Mouse (Mus musculus) MN1 (cell line): ENCODE results near the gene Raly.
A peak's percentile ranks its signal among the peaks of the same experiment; 100 is the strongest.

Source experiments
- DNase-seq: peaks from one replicate; pipeline ENCODE4 v3.0.0-alpha.2; 2016; ENCODE audit warnings: low spot score

Raly gene

GRCm38 (mm10) chr2:154790656-154791483 is at the start of gene Raly, which contains the start of gene a:
Gene Raly, plus strand, starts transcription at chr2:154791096.
Gene a, plus strand, starts transcription at chr2:154791402.
- peak; percentile 98 for DNase-seq

- no peak for DNase-seq
These were observed 47.7 kb upstream of the Raly start for GRCm38 (mm10) chr2:154742911-154743819.

GRCm38 (mm10) chr2:154743915-154744314 is 47.0 kb upstream of the Raly start:
- DNase-seq = no peak

- DNase-seq = no peak
These were observed 42.5 kb upstream of the Raly start for GRCm38 (mm10) chr2:154748383-154748782.

GRCm38 (mm10) chr2:154749046-154750036 is 41.6 kb upstream of the Raly start:
- peak; percentile 73 for DNase-seq

DNA sequence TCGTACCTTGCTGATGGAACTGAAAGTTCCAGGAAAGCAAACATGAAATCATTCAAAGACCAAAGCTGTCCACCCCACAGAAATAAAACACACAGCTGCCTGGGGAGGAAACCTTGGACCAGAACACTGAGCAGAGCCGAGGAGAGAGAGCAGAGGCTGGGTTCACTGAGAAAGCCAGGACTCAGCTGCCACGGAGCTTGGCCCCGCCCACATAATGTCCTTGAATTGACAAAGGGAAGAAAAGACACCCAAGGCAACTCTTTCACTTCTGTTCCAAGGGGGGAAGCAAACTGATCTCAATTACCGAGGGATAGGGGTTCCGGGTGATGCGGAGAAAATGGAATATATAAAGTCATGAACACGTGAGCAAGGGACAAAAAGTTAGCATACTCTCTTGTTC is 39.0 kb upstream of the Raly start:
- DNase-seq = no peak

DNA sequence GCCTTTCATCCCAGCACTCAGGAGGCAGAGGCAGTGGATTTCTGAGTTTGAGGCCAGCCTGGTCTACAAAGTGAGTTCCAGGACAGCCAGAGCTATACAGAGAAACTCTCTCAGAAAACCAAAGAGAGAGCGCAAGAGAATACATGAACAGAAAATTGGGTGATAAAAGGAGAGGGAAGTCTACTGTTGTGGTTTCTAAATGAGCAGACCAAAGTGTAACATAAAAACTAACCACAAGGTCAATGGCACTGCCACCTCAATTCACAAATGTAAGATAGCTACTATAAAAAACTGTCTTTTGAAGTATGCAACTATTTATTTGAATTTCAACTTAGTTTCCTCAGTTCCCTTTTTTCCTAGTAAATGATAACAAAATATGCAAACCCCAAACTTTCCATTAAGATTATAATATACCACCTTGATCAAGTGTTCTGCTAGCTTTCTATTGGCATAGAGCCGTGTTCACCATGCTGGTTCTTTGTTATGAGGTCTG is 36.8 kb upstream of the Raly start:
- no peak for DNase-seq

- DNase-seq = no peak
These were observed 35.1 kb upstream of the Raly start for GRCm38 (mm10) chr2:154755791-154756190.

- no peak for DNase-seq
These were observed 33.2 kb upstream of the Raly start for GRCm38 (mm10) chr2:154757691-154758090.

- no peak for DNase-seq
These were observed 32.4 kb upstream of the Raly start for GRCm38 (mm10) chr2:154758454-154758853.

DNA sequence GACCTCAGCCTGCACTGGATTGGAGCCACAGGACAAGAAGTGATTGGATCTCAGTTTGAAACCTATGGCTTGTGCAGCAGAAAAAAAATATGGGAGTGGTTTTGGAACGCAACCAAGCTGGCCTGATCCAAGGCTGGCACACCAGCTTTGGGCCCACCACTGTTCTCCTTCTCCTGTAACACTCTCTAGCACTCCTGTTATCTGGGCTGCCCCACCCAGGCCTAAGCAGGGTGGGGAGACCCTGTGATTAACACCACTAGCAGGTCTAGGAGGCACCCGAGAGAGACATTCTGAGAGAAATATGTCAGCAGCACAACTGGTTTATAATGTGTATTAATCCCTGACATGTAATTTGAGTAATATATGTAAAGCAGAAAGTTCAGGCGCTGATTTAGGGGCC is 27.7 kb upstream of the Raly start:
- no peak for DNase-seq

GRCm38 (mm10) chr2:154764828-154765497 is 25.9 kb upstream of the Raly start:
- DNase-seq = no peak

DNA sequence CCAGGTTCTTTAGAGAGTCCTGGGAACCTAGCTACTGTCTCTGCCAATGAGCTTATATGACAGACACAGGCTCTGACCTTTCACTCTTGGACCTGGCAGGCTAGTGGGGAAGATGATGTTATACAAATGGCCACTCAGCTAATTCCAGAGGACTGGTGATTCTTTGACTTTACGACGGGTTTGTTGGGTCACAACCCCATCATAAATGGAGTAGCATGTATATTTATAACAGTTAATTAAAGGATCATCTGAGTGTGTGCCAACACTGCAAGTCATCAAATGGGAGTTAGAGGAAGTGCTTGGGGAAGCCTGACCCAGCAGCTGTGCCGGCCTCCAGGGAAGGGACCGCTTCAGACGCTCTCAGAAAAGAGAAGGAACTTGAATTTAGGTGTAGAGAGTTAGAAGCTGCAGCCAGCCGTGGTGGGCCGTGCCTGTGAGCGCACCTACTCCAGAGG is 25.3 kb upstream of the Raly start:
- DNase-seq = no peak

GRCm38 (mm10) chr2:154767051-154767450 is 23.8 kb upstream of the Raly start:
- no peak for DNase-seq

- no peak for DNase-seq
These were observed 21.0 kb upstream of the Raly start, which contains the start of gene Gm14214 for GRCm38 (mm10) chr2:154769930-154770329. Gene Gm14214, minus strand, starts transcription at chr2:154770030.

- DNase-seq = no peak
These were observed 19.3 kb upstream of the Raly start for GRCm38 (mm10) chr2:154771604-154772003.

- DNase-seq = peak; percentile 28
These were observed 16.9 kb upstream of the Raly start for GRCm38 (mm10) chr2:154774032-154774431.

DNA sequence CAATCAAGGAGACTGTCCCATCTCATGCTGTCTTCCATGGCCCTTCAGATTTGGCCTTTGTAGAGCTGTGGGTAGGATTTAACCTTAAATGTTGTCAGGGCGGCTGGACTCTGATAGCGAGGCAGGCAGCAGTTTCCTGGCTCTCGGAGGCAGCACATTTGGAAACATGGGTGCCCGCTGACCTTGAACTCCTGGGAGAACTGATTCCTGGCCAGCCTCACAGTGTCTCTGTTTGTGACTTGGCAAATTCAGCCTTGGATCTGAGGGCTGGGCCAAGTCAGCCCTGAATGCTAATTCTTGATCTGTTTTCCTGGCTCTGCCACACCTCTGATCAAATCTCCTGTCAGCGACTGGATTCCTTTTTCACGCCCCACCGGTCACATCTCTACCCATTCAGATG is 14.4 kb upstream of the Raly start:
- no peak for DNase-seq

DNA sequence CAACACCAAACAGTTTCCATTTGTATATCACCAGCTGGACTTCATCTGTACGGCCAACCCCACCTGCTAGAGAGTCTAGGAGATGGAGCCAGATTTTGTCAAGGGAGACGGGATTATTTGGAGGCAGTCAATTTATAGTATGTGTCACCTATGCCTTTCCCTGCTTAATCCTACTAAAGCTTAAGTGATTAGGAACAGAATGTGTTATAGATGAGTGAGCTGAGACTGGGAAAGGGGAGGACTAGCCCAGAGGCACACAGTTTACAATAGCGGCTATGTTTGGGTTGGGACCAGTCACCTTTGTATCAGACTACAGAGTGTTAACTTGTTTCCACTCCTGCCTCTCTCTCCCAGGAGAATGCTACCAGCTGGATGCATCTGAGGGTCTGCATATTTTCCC is 11.2 kb upstream of the Raly start:
- no peak for DNase-seq

GRCm38 (mm10) chr2:154782361-154782760 is 8.5 kb upstream of the Raly start:
- DNase-seq = no peak
